Mouse (Mus musculus) limb, embryonic 14.5 days (tissue): ENCODE data around the gene Tmem191c. TPM values are rescaled to one million over a fixed set of nuclear protein-coding genes. Genes with fewer than 3 reads are reported as not detected.

Experiments
- ATAC-seq: fragments of 200-750 bp; cut with Nextera tagmentation; 2 replicates; pipeline ENCODE4 v1.8.0; 2017; ENCODE audit warnings: low read depth, moderate number of reproducible peaks, moderate TSS enrichment; ENCODE audit not compliant: low FRiP score
- DNase-seq: peaks from one replicate; pipeline ENCODE4 v3.0.0-alpha.2; 2015; ENCODE audit warnings: low spot score
- H3K27ac ChIP-seq: fragments of 300-500 bp; sonication (generic); replicated peaks from 2 replicates; pipeline ENCODE4 v1.5.1; 2014; ENCODE audit warnings: low read depth, mild to moderate bottlenecking, low read length, moderate library complexity, mixed read lengths
- H3K27me3 ChIP-seq: fragments of 300-500 bp; sonication (generic); 2 replicates; pipeline ENCODE4 v1.6.1; 2014; ENCODE audit warnings: low read length, mixed read lengths; ENCODE audit not compliant: control insufficient read depth, insufficient read depth
- H3K36me3 ChIP-seq: fragments of 300-500 bp; sonication (generic); 2 replicates; pipeline ENCODE4 v1.6.1; 2014; ENCODE audit warnings: mild to moderate bottlenecking, low read length, moderate library complexity, mixed read lengths; ENCODE audit not compliant: control insufficient read depth, insufficient read depth
- H3K4me1 ChIP-seq: fragments of 300-500 bp; sonication (generic); 2 replicates; pipeline ENCODE4 v1.6.1; 2014; ENCODE audit warnings: antibody characterized with exemption, low read length, mixed read lengths; ENCODE audit not compliant: control insufficient read depth, insufficient read depth
- H3K4me2 ChIP-seq: fragments of 300-500 bp; sonication (generic); replicated peaks from 2 replicates; pipeline ENCODE4 v1.6.1; 2014; ENCODE audit warnings: low read depth, mild to moderate bottlenecking, low read length, moderate library complexity; ENCODE audit not compliant: severe bottlenecking
- H3K4me3 ChIP-seq: fragments of 300-500 bp; sonication (generic); replicated peaks from 2 replicates; pipeline ENCODE4 v1.5.1; 2014; ENCODE audit warnings: low read length
- H3K9ac ChIP-seq: fragments of 300-500 bp; sonication (generic); 2 replicates; pipeline ENCODE4 v1.6.1; 2014; ENCODE audit warnings: mild to moderate bottlenecking, low read depth, low read length, moderate library complexity; ENCODE audit not compliant: severe bottlenecking
- H3K9me3 ChIP-seq: fragments of 300-500 bp; sonication (generic); 2 replicates; pipeline ENCODE4 v1.6.1; 2016; ENCODE audit warnings: low read length; ENCODE audit not compliant: control insufficient read depth
- POLR2A ChIP-seq: fragments of 200-500 bp; IDR thresholded peaks from 2 replicates; pipeline ENCODE4 v1.8.0; 2012; ENCODE audit warnings: inconsistent platforms, mild to moderate bottlenecking, moderate library complexity, borderline replicate concordance; ENCODE audit not compliant: insufficient read depth, insufficient read length; ENCODE audit errors: extremely low read depth
- WGBS: fragments of 180-500 bp; shearing (Covaris S2); extraction: QIAGEN DNeasy Blood & Tissue Kit; methylation state at CpG from one replicate; pipeline ENCODE4 v1.1.7; 2014; 5-methylcytosine and 5-hydroxymethylcytosine counted together
- polyA plus RNA-seq, 2 experiments: library from polyadenylated mRNA; depleted of rRNA in 1 of 2; stranded (reverse) in 1 of 2; unstranded in 1 of 2; fragments of >200 nt; fragmentation: Nextera tagmentation in 1 of 2; extraction: Ambion mirVana in 1 of 2; gene quantifications; 2 replicates each; pipeline versions ENCODE4 v1.2.1 to v1.2.3; 2012 to 2014

Tmem191c gene
- polyA plus RNA-seq, 2 experiments, result 8.2 to 28.2 TPM

DNA sequence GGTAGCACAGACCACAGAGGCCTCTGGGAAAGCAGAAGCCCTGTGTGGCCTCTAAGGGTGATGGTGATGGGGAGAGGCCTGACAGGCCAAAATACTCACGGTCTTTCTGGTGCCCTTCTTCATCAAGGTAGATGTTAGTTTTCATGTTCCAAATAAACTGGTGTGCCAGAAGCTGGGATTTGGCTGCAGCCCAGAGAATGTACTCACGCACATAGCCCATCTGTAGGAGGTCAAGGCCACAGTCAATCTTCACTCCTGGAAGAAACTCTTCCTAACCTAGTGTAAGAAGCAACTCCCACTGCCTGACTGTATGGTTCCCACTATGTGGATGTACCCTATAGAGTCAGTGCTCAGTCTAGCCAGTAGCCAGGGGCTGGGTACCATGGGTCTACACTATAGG lies 15.1 kb downstream of the Tmem191c start:
- no peak for DNase-seq
- Histone ChIP-seq H3K4me2 (no peak overlapping the region), H3K27ac (no peak overlapping the region), H3K9me3 (no peaks in the 10 kb centered on the region), H3K4me3 (no peak overlapping the region), H3K36me3 (peaks cover 61% of the 10 kb centered on the region), H3K9ac (no peak overlapping the region), H3K27me3 (no peaks in the 10 kb centered on the region), H3K4me1 (no peaks in the 10 kb centered on the region)
- no peak for TF ChIP-seq POLR2A
- ATAC-seq, result no peak
- 89% methylated on average over 2 of the region's 2 CpGs for WGBS

DNA sequence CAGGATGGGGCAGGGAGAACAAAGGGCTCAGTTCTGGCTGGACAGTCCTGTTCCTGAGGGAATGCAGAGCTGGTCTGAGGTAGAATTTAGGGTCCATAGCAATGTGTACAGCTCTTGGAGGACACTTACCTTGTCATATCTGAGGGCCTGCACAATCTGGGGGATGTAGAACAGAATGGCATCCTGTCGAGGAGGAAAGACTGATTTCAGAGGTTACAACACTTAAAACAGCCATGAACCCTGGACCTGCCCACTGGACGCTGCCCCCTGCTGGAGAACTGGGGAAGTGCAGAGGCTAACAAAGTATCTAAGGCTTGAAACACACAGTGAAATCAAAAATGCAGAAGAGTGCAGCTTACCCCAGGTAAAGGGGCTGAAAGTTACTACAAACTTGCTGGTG lies 16.9 kb downstream of the Tmem191c start:
- no peaks in the 10 kb centered on the region for H3K27me3 ChIP-seq
- ATAC-seq, result no peak
- H3K4me1 ChIP-seq, result no peaks in the 10 kb centered on the region
- H3K27ac ChIP-seq, result no peak overlapping the region
- H3K4me2 ChIP-seq, result no peak overlapping the region
- no peaks in the 10 kb centered on the region for H3K9me3 ChIP-seq
- TF ChIP-seq POLR2A, result no peak
- 2% methylated on average over 2 of the region's 2 CpGs for WGBS
- peak; percentile 48 for DNase-seq
- peaks cover 71% of the 10 kb centered on the region for H3K36me3 ChIP-seq
- no peak overlapping the region for H3K4me3 ChIP-seq
- no peak overlapping the region for H3K9ac ChIP-seq

DNA sequence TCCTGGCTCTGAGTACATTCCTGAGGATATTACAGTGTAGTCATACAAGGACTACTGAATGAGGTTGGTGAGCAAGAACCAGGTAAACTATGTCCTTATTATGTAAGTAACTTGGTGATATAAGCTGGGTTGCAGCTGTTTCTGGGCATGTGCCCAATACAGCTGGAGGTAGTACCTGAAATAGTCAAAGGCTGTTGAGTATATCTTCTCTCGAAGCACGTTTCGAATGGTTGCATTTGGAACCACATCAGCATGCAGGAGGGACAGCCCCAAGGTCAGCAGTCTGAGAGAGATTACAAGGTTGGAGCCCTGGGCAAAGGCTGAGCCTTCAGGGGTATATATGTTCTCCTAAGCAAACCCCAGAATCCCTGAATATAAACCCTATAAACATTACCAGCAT lies 24.9 kb downstream of the Tmem191c start:
- H3K9ac ChIP-seq, result no peak overlapping the region
- DNase-seq, result no peak
- H3K9me3 ChIP-seq, result no peaks in the 10 kb centered on the region
- no peak overlapping the region for H3K4me3 ChIP-seq
- no peak overlapping the region for H3K4me2 ChIP-seq
- no peaks in the 10 kb centered on the region for H3K27me3 ChIP-seq
- no peaks in the 10 kb centered on the region for H3K4me1 ChIP-seq
- TF ChIP-seq POLR2A, result no peak
- no peak overlapping the region for H3K27ac ChIP-seq
- 90% methylated on average over 3 of the region's 3 CpGs for WGBS
- peaks cover 73% of the 10 kb centered on the region for H3K36me3 ChIP-seq
- no peak for ATAC-seq

GRCm38 (mm10) chr16:17303521-17304245 lies 27.8 kb downstream of the Tmem191c start:
- H3K9me3 ChIP-seq, result no peaks in the 10 kb centered on the region
- H3K27ac ChIP-seq, result no peak overlapping the region
- H3K9ac ChIP-seq, result no peak overlapping the region
- no peak overlapping the region for H3K4me3 ChIP-seq
- 90% methylated on average over 5 of the region's 5 CpGs for WGBS
- no peak for ATAC-seq
- TF ChIP-seq POLR2A, result no peak
- no peaks in the 10 kb centered on the region for H3K4me1 ChIP-seq
- no peaks in the 10 kb centered on the region for H3K27me3 ChIP-seq
- H3K36me3 ChIP-seq, result peaks cover 69% of the 10 kb centered on the region
- H3K4me2 ChIP-seq, result no peak overlapping the region
- DNase-seq, result no peak

DNA sequence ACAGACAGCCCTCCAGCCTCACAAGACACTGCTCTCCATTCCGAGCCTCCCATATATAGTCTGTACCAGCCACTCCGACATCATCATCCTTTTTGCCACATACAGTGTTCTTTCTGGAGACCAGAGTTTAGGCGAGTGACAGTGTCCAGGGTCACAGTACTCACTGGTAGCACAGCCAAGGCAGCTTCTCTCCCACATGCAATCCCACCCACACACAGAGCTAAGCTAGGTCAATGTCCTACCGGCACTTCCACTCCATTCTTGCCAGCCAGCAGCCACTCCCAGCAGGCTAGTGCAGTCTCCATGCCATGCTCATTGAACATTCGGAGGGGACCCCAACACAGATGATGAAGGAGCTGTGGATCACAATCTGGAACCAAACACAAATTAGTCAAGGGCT lies 31.6 kb downstream of the Tmem191c start:
- H3K36me3 ChIP-seq, result peaks cover 68% of the 10 kb centered on the region
- 90% methylated on average over 5 of the region's 5 CpGs for WGBS
- TF ChIP-seq POLR2A, result no peak

DNA sequence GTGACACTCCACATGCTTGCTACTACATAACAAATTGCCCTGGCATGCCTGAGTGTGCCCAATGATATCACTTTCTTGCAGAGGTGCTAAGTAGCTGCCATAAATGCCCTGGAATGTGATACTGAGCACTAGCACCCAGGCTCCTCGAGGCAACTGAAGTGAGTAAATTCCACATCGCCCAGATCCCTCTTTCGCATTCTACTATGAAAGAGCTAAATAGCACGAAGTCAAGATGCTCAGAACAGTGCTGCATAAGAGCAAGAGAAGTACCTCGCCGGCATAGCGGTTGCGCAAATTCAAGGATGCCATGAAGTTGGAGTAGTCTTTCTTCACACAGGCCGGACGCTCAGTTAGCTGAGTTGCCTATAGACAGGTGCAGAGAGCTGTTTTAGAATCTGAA lies 33.2 kb downstream of the Tmem191c start:
- DNase-seq (no peak), ATAC-seq (no peak)
- Histone ChIP-seq H3K27ac (no peak overlapping the region), H3K4me1 (no peaks in the 10 kb centered on the region), H3K27me3 (no peaks in the 10 kb centered on the region), H3K4me2 (no peak overlapping the region), H3K36me3 (peaks cover 63% of the 10 kb centered on the region), H3K9ac (no peak overlapping the region), H3K4me3 (no peak overlapping the region), H3K9me3 (no peaks in the 10 kb centered on the region)
- TF ChIP-seq POLR2A, result no peak
- WGBS, result 90% methylated on average over 10 of the region's 10 CpGs

More for the DNA sequence above, 31.6 kb downstream of the Tmem191c start:
- Histone ChIP-seq H3K4me2 (no peak overlapping the region), H3K4me1 (no peaks in the 10 kb centered on the region), H3K4me3 (no peak overlapping the region), H3K9ac (no peak overlapping the region), H3K9me3 (no peaks in the 10 kb centered on the region), H3K27me3 (no peaks in the 10 kb centered on the region), H3K27ac (no peak overlapping the region)
- ATAC-seq (no peak), DNase-seq (no peak)
